ENCODE assay signal across 24 mouse cellular contexts in genomic region chr9:103713230-103713629, GRCm38 (mm10). TPM values are rescaled to one million over a fixed set of nuclear protein-coding genes. Genes with fewer than 3 reads are reported as not detected.
DNase-seq lines count a peak whose midpoint lies in the region; ATAC-seq lines count a peak whose summit lies in the region.
"Had no signal": no experiment of that assay in that cellular context is flagged by ENCODE, and none has a peak within 500 bp of the region (broad histone marks: within the 10 kb centered on the region; RNA-seq: fewer than 3 reads in every experiment).

No protein-coding gene starts in this region.

- 69% methylated on average over 4 of the region's 4 CpGs for WGBS in heart, embryonic 10.5 days
- WGBS in midbrain, embryonic 11.5 days = 83% methylated on average over 4 of the region's 4 CpGs
- 80% methylated on average over 4 of the region's 4 CpGs for WGBS in midbrain, embryonic 10.5 days

- no peak overlapping the region for H3K4me3 ChIP-seq in heart, embryonic 10.5 days
- H3K4me3 ChIP-seq in midbrain, embryonic 11.5 days (ENCODE audit: low read depth, low read length) = no peak overlapping the region
- no peak overlapping the region for H3K4me3 ChIP-seq in midbrain, embryonic 10.5 days
- H3K4me3 ChIP-seq: embryonic facial prominence, embryonic 12.5 days; forebrain, embryonic 12.5 days; heart, embryonic 13.5 days; hindbrain, embryonic 13.5 days had no signal

- peaks cover 70% of the 10 kb centered on the region for H3K4me1 ChIP-seq in heart, embryonic 10.5 days
- no peaks in the 10 kb centered on the region for H3K4me1 ChIP-seq in midbrain, embryonic 11.5 days (ENCODE audit: control insufficient read depth, insufficient read depth, low read length)
- no peaks in the 10 kb centered on the region for H3K4me1 ChIP-seq in midbrain, embryonic 10.5 days

- no peak overlapping the region for H3K4me2 ChIP-seq in midbrain, embryonic 11.5 days
- H3K4me2 ChIP-seq: embryonic facial prominence, embryonic 12.5 days; forebrain, embryonic 12.5 days; heart, embryonic 13.5 days; hindbrain, embryonic 13.5 days had no signal

- H3K36me3 ChIP-seq in heart, embryonic 10.5 days = 0 out of 2 replicates have a peak, but pooled peaks cover 3% of the 10 kb centered on the region
- H3K36me3 ChIP-seq in midbrain, embryonic 11.5 days (ENCODE audit: control insufficient read depth, insufficient read depth, low read length) = no peaks in the 10 kb centered on the region
- no peaks in the 10 kb centered on the region for H3K36me3 ChIP-seq in midbrain, embryonic 10.5 days
- H3K36me3 ChIP-seq: embryonic facial prominence, embryonic 12.5 days; forebrain, embryonic 12.5 days; G1E; heart, embryonic 13.5 days; hindbrain, embryonic 13.5 days had no signal

- H3K27me3 ChIP-seq in heart, embryonic 10.5 days (ENCODE audit: insufficient read depth, poor library complexity, severe bottlenecking) = no peaks in the 10 kb centered on the region
- H3K27me3 ChIP-seq in midbrain, embryonic 11.5 days (ENCODE audit: control insufficient read depth, insufficient read depth, low read length) = no peaks in the 10 kb centered on the region
- H3K27me3 ChIP-seq in midbrain, embryonic 10.5 days (ENCODE audit: low read depth, poor library complexity, severe bottlenecking) = no peaks in the 10 kb centered on the region
- H3K27me3 ChIP-seq: embryonic facial prominence, embryonic 12.5 days; forebrain, embryonic 12.5 days; heart, embryonic 13.5 days; hindbrain, embryonic 13.5 days had no signal

- H3K9me3 ChIP-seq in heart, embryonic 10.5 days = no peaks in the 10 kb centered on the region
- no peaks in the 10 kb centered on the region for H3K9me3 ChIP-seq in midbrain, embryonic 11.5 days (ENCODE audit: control insufficient read depth, low read length)
- H3K9me3 ChIP-seq in midbrain, embryonic 10.5 days (replicated peaks) = no peaks in the 10 kb centered on the region
- H3K9me3 ChIP-seq: embryonic facial prominence, embryonic 12.5 days; forebrain, embryonic 12.5 days; heart, embryonic 13.5 days; hindbrain, embryonic 13.5 days had no signal

- intact Hi-C loops in heart, postnatal 36 days (cut with DNase I) = no loop called here

- no peak overlapping the region for H3K27ac ChIP-seq in heart, embryonic 10.5 days
- no peak overlapping the region for H3K27ac ChIP-seq in midbrain, embryonic 11.5 days (ENCODE audit: low read depth, low read length)
- H3K27ac ChIP-seq in midbrain, embryonic 10.5 days (replicated peaks) = no peak overlapping the region
- H3K27ac ChIP-seq: embryonic facial prominence, embryonic 12.5 days; forebrain, embryonic 12.5 days; heart, embryonic 13.5 days; hindbrain, embryonic 13.5 days; hindbrain, postnatal 0 days had no signal

- DNase-seq in adrenal gland, adult 2 months = peak; percentile 31
- DNase-seq in adrenal gland, postnatal 4 days (ENCODE audit: low spot score in 2 of 2) = no peak
- peak; percentile 68 for DNase-seq in heart, embryonic 10.5 days (ENCODE audit: low spot score)
- DNase-seq in heart, postnatal 36 days = no peak
- peak; percentile 30 for DNase-seq in kidney, adult 9 months
- DNase-seq in kidney, postnatal 14 days = no peak
- DNase-seq in midbrain, embryonic 11.5 days (ENCODE audit: low spot score, missing footprints) = peak; percentile 37
- no peak for DNase-seq in midbrain, embryonic 10.5 days (ENCODE audit: low spot score)
- DNase-seq: B cell, adult 2 months; cerebellum, adult 11-12 months; cerebellum, adult 9-10 months; cerebellum, postnatal 25 days; forebrain, postnatal 0 days; gastrocnemius, postnatal 14 days; heart, postnatal 10 days had no signal

- ATAC-seq in midbrain, embryonic 11.5 days (ENCODE audit: low FRiP score) = no peak
- ATAC-seq: CD4-positive, CD25-positive, alpha-beta regulatory T cell, adult 4 months; forebrain, postnatal 0 days; hindbrain, postnatal 0 days had no signal

- H3K9ac ChIP-seq in midbrain, embryonic 11.5 days (ENCODE audit: low read length) = no peak overlapping the region
- H3K9ac ChIP-seq: embryonic facial prominence, embryonic 12.5 days; forebrain, embryonic 12.5 days; forebrain, postnatal 0 days; heart, embryonic 13.5 days; hindbrain, embryonic 13.5 days had no signal

RNA-seq across cellular contexts. Expression of gene Tmem108, which starts 48.4 kb away (rescaled TPM):
- total RNA-seq in adrenal gland, adult 2 months (2021) = 1 to 10 TPM; 4.4 to 4.9 TPM
- polyA plus RNA-seq in adrenal gland, adult 2 months (2012; rRNA removed) = 10.2 and 10.5 TPM in 2 replicates
- total RNA-seq in adrenal gland, postnatal 4 days (2021) = 10 to 100 TPM in 1 of 2 experiments, 1 to 10 TPM in 1; 8.7 to 10.8 TPM
- polyA plus RNA-seq in heart, embryonic 10.5 days (2016; fragmentation: Nextera tagmentation; extraction: Ambion mirVana) = 101 and 126 TPM in 2 replicates
- total RNA-seq in heart, postnatal 36 days (2021) = 1 to 10 TPM; 3.7 to 5.7 TPM
- polyA plus RNA-seq in midbrain, embryonic 11.5 days (2014; fragmentation: Nextera tagmentation; extraction: Ambion mirVana) = 12.0 and 13.0 TPM in 2 replicates
- 14.4 and 15.6 TPM in 2 replicates for polyA plus RNA-seq in midbrain, embryonic 10.5 days (2016; fragmentation: Nextera tagmentation; extraction: Ambion mirVana)
- total RNA-seq: gastrocnemius, adult 18-20 months; hematopoietic stem cell, adult 5-6 weeks had no signal
- polyA plus RNA-seq: G1E had no signal

Comparison
In these comparisons a context has a peak if more than half of its experiments do, and no peak if none do; other contexts are left out.
1. DNase-seq: peak in adrenal gland, adult 2 months (single experiment), heart, embryonic 10.5 days (single experiment), kidney, adult 9 months (single experiment) and midbrain, embryonic 11.5 days (single experiment); none in adrenal gland, postnatal 4 days (0 of 2), heart, postnatal 36 days (0 of 2), kidney, postnatal 14 days (single experiment) and midbrain, embryonic 10.5 days (single experiment).